Mouse (Mus musculus): ENCODE measurements at regions not wholly inside any gene's neighbourhood (a gene's known extent, or its start where the extent isn't known, plus 50 kb on each side); places are given as distances from the start of the nearest gene placed in this dataset.

DNA sequence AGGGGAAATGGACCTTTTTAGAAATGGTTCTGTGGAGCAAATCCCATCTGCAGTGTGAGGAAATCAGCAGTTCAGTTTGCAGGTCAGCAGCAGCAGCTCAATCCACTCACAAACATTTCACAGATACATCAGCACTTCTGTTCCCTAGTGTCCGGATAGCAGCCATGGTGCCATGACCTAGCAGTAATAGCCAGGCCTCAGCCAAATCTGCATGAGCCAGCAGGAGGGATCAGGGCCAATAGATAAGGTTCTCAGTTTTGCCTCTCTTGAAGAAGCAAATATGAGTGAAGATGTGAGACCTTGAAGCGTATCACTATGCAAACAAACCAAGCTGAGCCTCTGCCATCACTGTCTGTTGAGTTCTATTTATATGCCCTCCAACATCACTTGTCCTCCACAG lies 380.7 kb upstream of the Chrm3 start:
- TF ChIP-seq CTCF (IDR thresholded peaks at IDR 0.05; ENCODE audit: low read depth) (no peak), EP300 (IDR thresholded peaks at IDR 0.05; ENCODE audit: low read depth) (no peak)

Data from liver, postnatal 0 days (tissue).